Mouse (Mus musculus) liver, adult 2 months (tissue): ENCODE data around the gene Olfr73.

Experiments
- CTCF ChIP-seq: fragments of 200-500 bp; IDR thresholded peaks from 2 replicates; pipeline ENCODE4 v1.5.1; 2011; ENCODE audit warnings: low read depth, low read length, control low read depth
- POLR2A ChIP-seq: fragments of 200-500 bp; IDR thresholded peaks from 2 replicates; pipeline ENCODE4 v1.6.1; 2011; ENCODE audit warnings: low read length, control low read depth; ENCODE audit not compliant: insufficient read depth; ENCODE audit errors: extremely low read depth

DNA sequence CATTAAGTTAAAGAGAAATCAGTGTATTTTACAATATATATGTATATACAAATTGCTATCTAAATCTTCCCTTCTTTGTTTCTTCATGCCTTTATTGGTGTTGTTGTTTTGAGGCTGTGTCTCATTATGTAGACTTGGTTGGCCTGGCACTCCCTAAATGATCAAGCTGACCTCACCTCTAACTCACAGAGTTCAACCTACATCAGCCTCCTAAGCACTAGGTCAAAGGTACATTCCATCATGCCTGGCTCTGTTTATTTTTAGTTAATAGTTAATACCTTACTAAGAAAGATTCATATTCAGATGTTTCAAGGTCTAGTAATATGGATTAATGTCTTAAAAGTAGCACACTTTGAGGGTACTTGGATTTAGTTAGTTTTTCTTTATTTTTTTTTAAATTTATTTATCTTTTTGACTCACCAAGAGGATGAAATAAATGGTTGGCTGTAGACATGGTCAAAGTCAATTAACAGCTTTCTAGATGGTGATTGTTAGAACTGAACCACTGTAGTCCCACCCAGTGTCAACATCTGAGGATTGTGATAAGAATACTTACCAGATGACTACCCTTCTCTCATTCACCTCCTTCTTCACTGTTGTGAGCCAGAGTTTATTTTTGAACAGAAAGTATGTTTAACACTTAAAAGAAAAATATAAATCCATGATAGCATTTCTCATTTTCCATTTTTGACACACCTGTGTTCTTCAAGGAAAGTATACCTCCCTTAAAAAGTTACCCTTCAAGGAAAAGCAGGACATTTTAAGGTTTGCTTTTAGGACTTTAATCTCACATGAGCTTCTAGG, 29.8 kb downstream of the Olfr73 start, which contains the start of gene Olfr1160:
- TF ChIP-seq POLR2A (no peak), CTCF (no peak)
